Mouse (Mus musculus) MEL (cell line): ENCODE results near the gene Rbfox3. TPM values are rescaled to one million over a fixed set of nuclear protein-coding genes. Genes with fewer than 3 reads are reported as not detected.

Experiments
- DNase-seq: peaks from one replicate; pipeline ENCODE4 v3.0.0; 2011; ENCODE audit warnings: low read depth, low spot score
- H3K27ac ChIP-seq: 2 replicates; pipeline ENCODE4 v1.5.1; 2012; ENCODE audit warnings: low read depth, mild to moderate bottlenecking, control low read depth, low read length, moderate library complexity; ENCODE audit not compliant: control insufficient read depth
- H3K27me3 ChIP-seq, 2 experiments: fragments of 150-350 bp in 1 of 2; sonication (generic) in 1 of 2; 2 replicates each; pipeline ENCODE4 v1.6.1; 2012; ENCODE audit warnings: low read length in 2 of 2, mild to moderate bottlenecking in 2 of 2, improper control_type of control experiment in 1 of 2, moderate library complexity in 1 of 2; ENCODE audit not compliant: insufficient read depth in 2 of 2, control insufficient read depth in 1 of 2
- H3K36me3 ChIP-seq, 2 experiments: 2 replicates each; pipeline ENCODE4 v1.6.1; 2012 to 2014; ENCODE audit warnings: low read length in 2 of 2, improper control_type of control experiment in 1 of 2, inconsistent platforms in 1 of 2, mild to moderate bottlenecking in 1 of 2; ENCODE audit not compliant: insufficient read depth in 2 of 2, control insufficient read depth in 1 of 2
- H3K4me1 ChIP-seq, 2 experiments: fragments of 150-350 bp in 1 of 2; sonication (generic) in 1 of 2; 2 replicates each; pipeline ENCODE4 v1.6.1; 2012; ENCODE audit warnings: low read length in 2 of 2, improper control_type of control experiment in 1 of 2, mild to moderate bottlenecking in 1 of 2; ENCODE audit not compliant: insufficient read depth in 2 of 2, control insufficient read depth in 1 of 2
- H3K4me3 ChIP-seq, 2 experiments: fragments of 150-350 bp in 1 of 2; sonication (generic) in 1 of 2; 2 replicates each; pipeline ENCODE4 v1.5.1; 2012; ENCODE audit warnings: low read depth in 2 of 2, low read length in 2 of 2, mild to moderate bottlenecking in 2 of 2, moderate library complexity in 2 of 2, control low read depth in 1 of 2, improper control_type of control experiment in 1 of 2; ENCODE audit not compliant: control insufficient read depth in 1 of 2, insufficient read depth in 1 of 2
- H3K79me2 ChIP-seq: 2 replicates; pipeline ENCODE4 v1.6.1; 2012; ENCODE audit warnings: mild to moderate bottlenecking, low read length, moderate library complexity; ENCODE audit not compliant: control insufficient read depth, poor library complexity, insufficient read depth
- H3K9ac ChIP-seq: 2 replicates; pipeline ENCODE4 v1.6.1; 2012; ENCODE audit warnings: low read depth, mild to moderate bottlenecking, control low read depth, low read length, moderate library complexity; ENCODE audit not compliant: control insufficient read depth, poor library complexity, severe bottlenecking
- H3K9me3 ChIP-seq: fragments of 150-350 bp; sonication (generic); replicated peaks from 2 replicates; pipeline ENCODE4 v1.6.1; 2012; ENCODE audit warnings: mild to moderate bottlenecking, low read length, improper control_type of control experiment, moderate library complexity; ENCODE audit not compliant: insufficient read depth
- CTCF ChIP-seq, 3 experiments: IDR thresholded peaks in 2 of 3; conservative IDR thresholded peaks in 1 of 3; 2 replicates each; pipeline ENCODE4 v1.5.1; 2011 to 2012; ENCODE audit warnings: low read length in 3 of 3, low read depth in 2 of 3, mild to moderate bottlenecking in 2 of 3, improper control_type of control experiment in 1 of 3, inconsistent platforms in 1 of 3, mixed read lengths in 1 of 3, moderate library complexity in 1 of 3; ENCODE audit not compliant: control insufficient read depth in 1 of 3, insufficient read depth in 1 of 3, poor library complexity in 1 of 3, severe bottlenecking in 1 of 3
- E2F4 ChIP-seq: IDR thresholded peaks from 2 replicates; pipeline ENCODE4 v1.6.1; 2011; ENCODE audit warnings: low read depth, low read length, improper control_type of control experiment, borderline replicate concordance
- ETS1 ChIP-seq: IDR thresholded peaks from 2 replicates; pipeline ENCODE4 v1.6.1; 2012; ENCODE audit warnings: low read depth, mild to moderate bottlenecking, inconsistent platforms, low read length, improper control_type of control experiment, moderate library complexity
- HCFC1 ChIP-seq: IDR thresholded peaks from 2 replicates; pipeline ENCODE4 v1.6.1; 2012; ENCODE audit warnings: low read depth, mild to moderate bottlenecking, inconsistent platforms, low read length, improper control_type of control experiment, moderate library complexity
- KAT2A ChIP-seq: conservative IDR thresholded peaks from 2 replicates; pipeline ENCODE4 v1.6.1; 2012; ENCODE audit warnings: low read depth, low read length, improper control_type of control experiment, inconsistent platforms
- MAX ChIP-seq: IDR thresholded peaks from 2 replicates; pipeline ENCODE4 v1.6.1; 2011; ENCODE audit warnings: low read length, improper control_type of control experiment
- MEF2A ChIP-seq: IDR thresholded peaks from 2 replicates; pipeline ENCODE4 v1.6.1; 2014; ENCODE audit warnings: low read depth, mild to moderate bottlenecking, inconsistent platforms, low read length, improper control_type of control experiment; ENCODE audit not compliant: poor library complexity, insufficient replicate concordance, severe bottlenecking; ENCODE audit errors: extremely low read depth
- MYC ChIP-seq: IDR thresholded peaks from 2 replicates; pipeline ENCODE4 v1.6.1; 2011; ENCODE audit warnings: low read depth, mild to moderate bottlenecking, low read length, improper control_type of control experiment, moderate library complexity
- NELFE ChIP-seq: IDR thresholded peaks from 2 replicates; pipeline ENCODE4 v1.6.1; 2011; ENCODE audit warnings: low read depth, low read length, improper control_type of control experiment
- NRF1 ChIP-seq: IDR thresholded peaks from 2 replicates; pipeline ENCODE4 v1.6.1; 2014; ENCODE audit warnings: low read depth, mild to moderate bottlenecking, inconsistent platforms, low read length, improper control_type of control experiment, moderate library complexity; ENCODE audit not compliant: poor library complexity, insufficient read depth, severe bottlenecking
- POLR2AphosphoS2 ChIP-seq: IDR thresholded peaks from 2 replicates; pipeline ENCODE4 v1.6.1; 2011; ENCODE audit warnings: low read length, improper control_type of control experiment
- POLR2AphosphoS5 ChIP-seq: IDR thresholded peaks from 2 replicates; pipeline ENCODE4 v1.6.1; 2012; ENCODE audit warnings: low read depth, borderline replicate concordance, mild to moderate bottlenecking, inconsistent platforms, low read length, moderate library complexity, mixed read lengths
- RAD21 ChIP-seq: IDR thresholded peaks from 2 replicates; pipeline ENCODE4 v1.6.1; 2011; ENCODE audit warnings: mild to moderate bottlenecking, low read depth, low read length, improper control_type of control experiment
- RCOR1 ChIP-seq: IDR thresholded peaks from 2 replicates; pipeline ENCODE4 v1.6.1; 2012; ENCODE audit warnings: low read depth, mild to moderate bottlenecking, inconsistent platforms, low read length, improper control_type of control experiment
- SMC3 ChIP-seq: IDR thresholded peaks from 2 replicates; pipeline ENCODE4 v1.6.1; 2011; ENCODE audit warnings: low read depth, low read length, improper control_type of control experiment
- TBP ChIP-seq: IDR thresholded peaks from 2 replicates; pipeline ENCODE4 v1.8.0; 2011; ENCODE audit warnings: low read depth, low read length, improper control_type of control experiment
- TCF12 ChIP-seq: IDR thresholded peaks from 2 replicates; pipeline ENCODE4 v1.6.1; 2014; ENCODE audit warnings: low read depth, mild to moderate bottlenecking, inconsistent platforms, low read length, improper control_type of control experiment, moderate library complexity
- UBTF ChIP-seq: IDR thresholded peaks from 2 replicates; pipeline ENCODE4 v1.6.1; 2012; ENCODE audit warnings: low read depth, mild to moderate bottlenecking, inconsistent platforms, low read length, improper control_type of control experiment, moderate library complexity, borderline replicate concordance; ENCODE audit not compliant: insufficient read depth
- USF2 ChIP-seq, 2 experiments: IDR thresholded peaks; 2 replicates each; pipeline ENCODE4 v1.6.1; 2011 to 2012; ENCODE audit warnings: improper control_type of control experiment in 2 of 2, low read length in 2 of 2, borderline replicate concordance in 1 of 2, inconsistent platforms in 1 of 2, low read depth in 1 of 2, mild to moderate bottlenecking in 1 of 2; ENCODE audit not compliant: insufficient read depth in 1 of 2
- ZC3H11A ChIP-seq: IDR thresholded peaks from 2 replicates; pipeline ENCODE4 v1.6.1; 2012; ENCODE audit warnings: low read depth, mild to moderate bottlenecking, inconsistent platforms, low read length, improper control_type of control experiment
- ZKSCAN1 ChIP-seq: IDR thresholded peaks from 2 replicates; pipeline ENCODE4 v1.6.1; 2012; ENCODE audit warnings: low read depth, mild to moderate bottlenecking, inconsistent platforms, low read length, improper control_type of control experiment, moderate library complexity
- polyA plus RNA-seq, 2 experiments: library from polyadenylated mRNA; stranded (reverse) in 1 of 2; unstranded in 1 of 2; fragments of >175 nt in 1 of 2; fragments of >200 nt in 1 of 2; gene quantifications; 2 replicates each; pipeline versions ENCODE4 v1.2.1 to v1.2.4; 2012; ENCODE audit warnings: low replicate concordance in 2 of 2, low read depth in 1 of 2; ENCODE audit not compliant: insufficient read length in 2 of 2, insufficient read depth in 1 of 2, missing spikeins in 1 of 2
- total RNA-seq: library from RNA; depleted of rRNA; stranded (reverse); fragments of 300-350 nt; gene quantifications from 2 replicates; pipeline ENCODE4 v1.2.3, GENCODE M21; 2012

Gene Rbfox3
- total and polyA plus RNA-seq, 3 experiments, result not detected

GRCm38 (mm10) chr11:118577271-118577670, 334.1 kb downstream of the Rbfox3 start:
- no peak for DNase-seq
- Histone ChIP-seq H3K36me3 (no peaks in the 10 kb centered on the region), H3K27me3 (no peaks in the 10 kb centered on the region), H3K79me2 (no peaks in the 10 kb centered on the region), H3K9ac (no peak overlapping the region), H3K27ac (no peak overlapping the region), H3K4me3 (no peak overlapping the region), H3K4me1 (no peaks in the 10 kb centered on the region), H3K9me3 (no peaks in the 10 kb centered on the region)
- TF ChIP-seq SMC3, result no peak
- no peak for TF ChIP-seq USF2 (IDR thresholded peaks at IDR 0.05; ENCODE audit: borderline replicate concordance in 1 of 2, insufficient read depth in 1 of 2, low read depth in 1 of 2, low read length in 2 of 2)
- TF ChIP-seq POLR2AphosphoS5, result no peak
- TF ChIP-seq HCFC1, result no peak
- no peak for TF ChIP-seq MYC
- no peak for TF ChIP-seq ZKSCAN1

GRCm38 (mm10) chr11:118576611-118577010, 334.8 kb downstream of the Rbfox3 start:
- H3K9ac ChIP-seq, result no peak overlapping the region
- H3K4me1 ChIP-seq, result no peaks in the 10 kb centered on the region
- H3K79me2 ChIP-seq, result no peaks in the 10 kb centered on the region
- no peak overlapping the region for H3K4me3 ChIP-seq
- no peaks in the 10 kb centered on the region for H3K9me3 ChIP-seq
- no peak overlapping the region for H3K27ac ChIP-seq
- DNase-seq, result no peak
- no peaks in the 10 kb centered on the region for H3K36me3 ChIP-seq
- TF ChIP-seq CTCF (IDR thresholded peaks at IDR 0.05 in 2 of 3, conservative IDR thresholded peaks at IDR 0.05 in 1 of 3; ENCODE audit: control insufficient read depth in 1 of 3, insufficient read depth in 1 of 3, low read depth in 2 of 3, low read length in 3 of 3, poor library complexity in 1 of 3, severe bottlenecking in 1 of 3), result no peak
- no peak for TF ChIP-seq NELFE
- TF ChIP-seq TCF12, result no peak
- no peak for TF ChIP-seq POLR2AphosphoS2
- TF ChIP-seq UBTF, result no peak
- TF ChIP-seq TBP, result no peak
- no peak for TF ChIP-seq ZC3H11A
- TF ChIP-seq ETS1, result no peak
- TF ChIP-seq NRF1, result no peak
- TF ChIP-seq RAD21, result no peak
- no peak for TF ChIP-seq MYC
- TF ChIP-seq MEF2A, result no peak
- no peak for TF ChIP-seq MAX
- no peak for TF ChIP-seq RCOR1
- TF ChIP-seq POLR2AphosphoS5, result no peak
- no peak for TF ChIP-seq HCFC1
- no peak for TF ChIP-seq KAT2A
- no peak for TF ChIP-seq E2F4
- H3K27me3 ChIP-seq, result no peaks in the 10 kb centered on the region
